Mouse (Mus musculus) megakaryocyte progenitor cell, adult 5-6 weeks (primary cell): Measurements from ENCODE around the gene Relb. TPM values are rescaled to one million over a fixed set of nuclear protein-coding genes. Genes with fewer than 3 reads are reported as not detected.

Experiments
- ATAC-seq: replicated peaks from 2 replicates; pipeline ENCODE4 v1.8.0; 2016; ENCODE audit warnings: mild to moderate bottlenecking, moderate TSS enrichment, inconsistent platforms; ENCODE audit not compliant: poor library complexity
- total RNA-seq, 2 experiments: library from RNA; stranded (forward) in 1 of 2; stranded (reverse) in 1 of 2; fragments of 157-497, 149-512 nt in 1 of 2; fragments of 200-1000 nt in 1 of 2; gene quantifications; 2 replicates each; pipeline versions ENCODE4 v1.2.3 to v1.2.4; 2015 to 2017

Gene Relb
- total RNA-seq, 2 experiments from 2014 or later: 2.5 TPM; not detected in 1

- no peak for ATAC-seq
Measured at GRCm38 (mm10) chr7:19586269-19586668, 43.0 kb downstream of the Relb start.

- no peak for ATAC-seq
Measured at GRCm38 (mm10) chr7:19580634-19581033, 48.6 kb downstream of the Relb start.

- no peak for ATAC-seq
Measured at GRCm38 (mm10) chr7:19579751-19580150, 49.5 kb downstream of the Relb start.

GRCm38 (mm10) chr7:19578436-19578835 lies 50.8 kb downstream of the Relb start:
- ATAC-seq: no peak

- ATAC-seq: peak; percentile 70
Measured at GRCm38 (mm10) chr7:19577877-19578414, 51.3 kb downstream of the Relb start.

- peak; percentile 30 for ATAC-seq
Measured at GRCm38 (mm10) chr7:19577141-19577852, 51.9 kb downstream of the Relb start, which contains the start of the genes Zfp296 and Gemin7. Gene Zfp296 (plus strand): TSS chr7:19577287. Gene Gemin7 (minus strand): TSS chr7:19577595.

- ATAC-seq: no peak
Measured at GRCm38 (mm10) chr7:19575559-19575958, 53.7 kb downstream of the Relb start.

- no peak for ATAC-seq
Measured at GRCm38 (mm10) chr7:19573776-19574140, 55.5 kb downstream of the Relb start.

GRCm38 (mm10) chr7:19572926-19573775 lies 56.1 kb downstream of the Relb start:
- ATAC-seq: peak; percentile 76

- ATAC-seq: no peak
Measured at GRCm38 (mm10) chr7:19569647-19570046, 59.6 kb downstream of the Relb start.

- ATAC-seq: no peak
Measured at GRCm38 (mm10) chr7:19567426-19567825, 61.8 kb downstream of the Relb start.

- no peak for ATAC-seq
Measured at GRCm38 (mm10) chr7:19565803-19566202, 63.4 kb downstream of the Relb start.

- ATAC-seq: no peak
Measured at GRCm38 (mm10) chr7:19564455-19564854, 64.8 kb downstream of the Relb start.

GRCm38 (mm10) chr7:19563884-19564283 lies 65.4 kb downstream of the Relb start:
- peak; percentile 63 for ATAC-seq

- no peak for ATAC-seq
Measured at GRCm38 (mm10) chr7:19562643-19563410, 66.4 kb downstream of the Relb start, which contains the start of gene Ppp1r37. Gene Ppp1r37 (minus strand): TSS chr7:19563076.

- ATAC-seq: peak; percentile 67
Measured at GRCm38 (mm10) chr7:19561765-19562642, 67.2 kb downstream of the Relb start.

- no peak for ATAC-seq
Measured at GRCm38 (mm10) chr7:19561431-19561764, 67.8 kb downstream of the Relb start.

GRCm38 (mm10) chr7:19560491-19561260 lies 68.6 kb downstream of the Relb start:
- no peak for ATAC-seq

GRCm38 (mm10) chr7:19558965-19559364 lies 70.3 kb downstream of the Relb start:
- ATAC-seq: peak; percentile 26; the same call in 1 of the 2 replicates
